Mouse (Mus musculus) right cerebral cortex, adult 2 months (tissue): ENCODE results near the gene AI597479.

Experiments used
- DNase-seq, 2 experiments: peaks; one replicate each; pipeline ENCODE4 v3.0.0; 2021 to 2022; ENCODE audit warnings: low spot score in 2 of 2

The AI597479 gene

GRCm38 (mm10) chr1:43098031-43098984 is at the start of gene AI597479, which contains the start of gene Tgfbrap1:
Gene AI597479 (plus strand): TSS chr1:43098710.
Gene Tgfbrap1 (minus strand): TSS chr1:43098637.
- DNase-seq, result peak; percentile 94 to 95

DNA sequence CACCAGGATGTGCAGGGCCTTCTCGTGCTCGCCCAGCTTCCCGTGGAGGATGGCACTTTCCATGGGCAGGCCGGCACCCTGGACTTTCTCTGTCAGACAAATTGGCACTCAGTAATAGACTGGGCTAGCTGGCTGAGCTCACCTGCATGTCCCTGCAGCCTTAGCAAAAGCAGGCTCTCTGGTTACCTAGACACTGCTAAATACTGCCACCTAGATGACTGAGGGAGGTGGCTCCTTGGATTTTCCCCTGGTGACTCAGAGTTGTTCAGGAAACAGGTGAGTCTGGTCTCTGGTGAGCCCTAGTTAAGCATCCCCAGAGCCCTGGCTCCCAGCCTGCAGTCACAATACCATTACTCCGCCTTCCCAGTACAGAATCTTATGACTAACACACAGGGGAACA is 46.6 kb upstream of the AI597479 start:
- DNase-seq, result peak in 1 of 2 experiments; percentile 19

DNA sequence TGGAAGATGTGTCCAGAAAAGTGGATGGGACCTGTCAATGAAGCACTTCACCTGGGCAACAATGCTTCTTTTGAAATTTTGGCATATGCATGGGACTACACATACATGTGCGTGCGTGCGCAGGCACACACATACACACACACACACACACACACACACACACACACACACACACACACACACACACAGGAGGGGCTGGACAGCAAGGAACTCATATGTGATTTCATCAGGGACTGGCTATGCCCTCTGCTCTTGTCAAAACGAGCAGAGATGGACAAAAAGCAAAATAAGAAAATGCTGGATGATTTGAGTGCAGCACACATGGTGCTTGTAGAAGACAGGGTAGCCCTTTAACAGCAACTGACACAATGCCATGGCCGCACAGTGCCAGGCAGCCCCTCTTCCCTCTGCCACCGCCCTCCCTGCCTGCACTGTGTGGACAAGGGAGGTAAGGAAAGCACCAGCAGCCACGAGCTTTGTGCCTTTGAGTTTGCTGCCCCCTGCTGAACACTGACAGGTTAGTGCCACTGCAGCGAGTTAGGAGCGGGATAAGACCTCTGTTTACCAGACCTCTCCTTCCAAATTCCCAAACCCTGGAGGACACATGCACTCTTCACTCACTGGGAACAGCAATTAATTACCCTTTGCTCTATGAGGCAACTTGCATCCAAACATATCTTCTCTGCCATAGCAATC is 32.7 kb upstream of the AI597479 start:
- peak; percentile 83 to 88 for DNase-seq

- no peak for DNase-seq
Measured at GRCm38 (mm10) chr1:43066573-43066972, 31.9 kb upstream of the AI597479 start.

DNA sequence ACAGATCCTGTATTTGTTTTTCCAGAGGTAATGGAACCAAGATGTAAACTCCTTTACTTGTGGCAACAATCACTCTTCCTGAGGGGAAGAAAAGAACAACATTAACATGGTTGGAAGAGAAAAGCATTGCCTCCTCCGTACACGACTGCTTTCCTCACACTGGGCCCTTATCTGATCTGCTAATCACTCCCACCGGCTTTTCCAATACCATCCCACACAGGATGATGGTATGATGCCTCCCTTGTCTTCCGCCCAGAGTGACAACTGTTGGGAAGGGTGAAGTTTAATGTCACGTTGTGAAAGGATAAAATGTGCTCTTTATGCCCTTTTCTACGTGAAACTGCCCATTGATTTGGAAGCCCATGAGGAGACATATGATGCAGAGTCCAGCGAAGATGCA is 31.0 kb upstream of the AI597479 start:
- no peak for DNase-seq

- DNase-seq, result no peak
Measured at GRCm38 (mm10) chr1:43070726-43071125, 27.8 kb upstream of the AI597479 start.

DNA sequence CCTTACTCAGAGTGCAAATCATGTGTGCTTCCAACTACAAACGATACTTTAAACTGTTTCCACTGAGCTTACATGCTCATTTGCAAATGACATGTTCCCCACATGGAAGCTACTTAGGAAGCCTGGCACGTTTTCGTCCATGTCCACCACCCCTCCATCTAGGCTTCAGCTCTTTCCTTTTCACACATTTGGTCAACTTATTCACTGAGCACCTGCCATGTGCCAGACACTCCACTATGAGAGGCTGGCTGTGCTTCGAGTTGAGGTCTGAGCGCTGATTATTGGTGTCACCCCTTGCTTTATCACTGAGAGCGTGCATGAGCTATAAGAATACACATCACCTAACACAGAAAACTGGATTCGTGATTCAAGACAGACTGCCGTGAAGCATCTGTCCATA is 26.5 kb upstream of the AI597479 start:
- DNase-seq, result no peak

- DNase-seq, result no peak
Measured at GRCm38 (mm10) chr1:43072561-43072960, 25.9 kb upstream of the AI597479 start.

DNA sequence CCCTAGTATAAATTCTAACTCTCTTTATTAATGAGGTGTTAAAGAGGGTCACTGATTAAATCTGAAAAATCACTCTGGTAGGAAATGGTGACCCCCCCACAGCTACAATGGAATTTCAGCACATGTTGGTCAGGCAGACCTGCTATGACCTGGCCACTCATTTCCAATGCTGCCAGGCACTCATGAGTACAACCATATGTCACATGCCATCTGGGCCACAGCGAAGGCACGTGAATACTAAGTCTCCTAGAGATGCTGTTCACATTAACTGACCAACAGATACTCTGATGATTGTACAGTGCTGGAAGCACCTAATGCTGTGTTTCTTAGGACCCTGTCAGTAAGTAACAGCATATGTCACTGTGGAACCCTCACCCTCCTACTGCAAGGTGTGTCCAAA is 23.7 kb upstream of the AI597479 start:
- no peak for DNase-seq

DNA sequence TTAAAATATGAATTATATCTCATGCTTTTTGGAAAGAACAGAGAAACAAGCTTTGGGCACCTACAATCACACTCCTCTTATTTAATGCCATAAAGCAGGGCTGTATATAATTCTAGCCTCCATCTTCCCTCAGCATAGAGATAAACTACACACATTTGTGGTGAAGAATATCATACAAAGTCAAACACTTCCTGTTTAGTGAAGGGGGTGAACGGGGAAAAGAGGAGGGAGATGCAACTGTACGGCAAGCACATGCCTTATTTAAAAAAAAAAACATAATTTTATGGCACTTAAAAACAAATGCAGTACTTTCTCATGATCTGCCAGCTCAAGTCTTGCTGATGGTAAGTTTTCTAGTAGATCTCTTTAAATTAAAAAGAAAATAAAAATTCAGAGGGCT is 20.4 kb upstream of the AI597479 start:
- no peak for DNase-seq

GRCm38 (mm10) chr1:43082946-43083345 is 15.6 kb upstream of the AI597479 start:
- DNase-seq, result no peak

GRCm38 (mm10) chr1:43090418-43090817 is 8.1 kb upstream of the AI597479 start:
- DNase-seq, result no peak

- no peak for DNase-seq
Measured at GRCm38 (mm10) chr1:43091306-43092055, 7.0 kb upstream of the AI597479 start.

DNA sequence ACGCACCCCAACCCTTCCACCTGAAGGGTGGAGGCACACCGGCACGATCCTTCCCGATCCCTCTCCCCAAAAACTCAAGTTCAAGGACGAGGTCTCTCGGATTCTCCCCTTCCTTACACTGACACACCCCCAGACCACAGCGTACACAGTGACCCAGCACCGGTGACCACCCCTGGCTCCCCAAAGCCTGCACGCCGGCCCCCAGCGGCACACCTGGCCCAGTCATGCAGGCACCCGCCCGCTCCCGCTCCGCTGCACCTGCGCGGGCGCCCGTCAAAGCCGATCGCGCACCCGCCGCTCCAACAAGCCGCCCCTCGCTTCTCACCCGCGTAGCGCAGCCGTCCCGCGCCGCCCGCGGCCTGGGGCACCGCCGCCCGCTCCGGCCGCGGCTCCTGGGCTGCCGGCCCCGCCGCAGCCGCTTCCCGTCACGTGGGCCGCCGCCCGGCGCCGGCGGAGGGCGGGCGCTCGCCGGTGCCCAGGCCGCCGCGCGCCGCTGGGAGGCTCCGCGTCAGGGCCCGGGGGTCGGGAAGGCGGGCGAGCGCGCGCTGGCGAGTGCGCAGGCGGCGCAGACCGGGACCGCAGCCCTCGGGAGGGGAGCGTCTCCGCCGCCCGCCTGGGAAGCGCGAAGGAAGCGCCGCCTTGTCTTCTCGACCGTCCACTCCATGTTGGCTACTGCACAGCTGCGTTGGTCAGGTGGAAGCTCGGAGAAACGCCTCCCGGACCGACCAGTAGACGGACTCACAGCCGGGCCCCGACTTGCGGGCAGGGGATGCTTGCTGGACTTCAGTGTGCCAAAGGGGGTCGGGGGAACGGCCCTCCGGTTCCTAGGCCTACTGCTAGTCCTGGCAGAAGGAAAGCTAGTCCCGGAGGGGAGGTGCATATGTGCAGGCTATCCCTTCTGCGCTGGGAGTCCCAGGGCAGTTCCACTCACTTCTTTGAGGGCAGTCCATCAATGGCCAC is 6.2 kb upstream of the AI597479 start:
- peak; percentile 60 to 76 for DNase-seq

GRCm38 (mm10) chr1:43094206-43094605 is 4.3 kb upstream of the AI597479 start:
- DNase-seq, result no peak

DNA sequence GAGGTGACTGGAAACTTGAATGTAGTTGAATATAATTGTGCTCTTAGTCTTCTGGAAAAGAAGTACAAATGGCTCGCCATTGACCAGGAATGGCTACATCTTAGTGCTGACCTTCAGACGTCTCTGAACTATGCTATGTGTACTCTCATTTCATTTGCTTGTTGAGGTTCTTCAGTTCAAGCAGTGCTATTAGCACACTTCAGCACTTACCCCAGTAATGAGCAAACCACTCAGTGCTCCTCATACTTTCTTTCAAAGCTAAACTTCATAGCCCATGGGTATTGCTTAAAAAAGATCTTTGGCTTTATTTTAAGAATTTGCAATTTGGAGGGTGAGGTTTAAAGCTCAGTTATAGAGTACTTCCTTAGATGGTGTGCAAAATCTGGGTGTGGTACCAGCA is 10.2 kb downstream of the AI597479 start:
- DNase-seq, result no peak

GRCm38 (mm10) chr1:43110556-43110955 is 12.0 kb downstream of the AI597479 start:
- DNase-seq, result no peak

- peak; percentile 73 to 74 for DNase-seq
Measured at GRCm38 (mm10) chr1:43112882-43113281, 14.4 kb downstream of the AI597479 start.

DNA sequence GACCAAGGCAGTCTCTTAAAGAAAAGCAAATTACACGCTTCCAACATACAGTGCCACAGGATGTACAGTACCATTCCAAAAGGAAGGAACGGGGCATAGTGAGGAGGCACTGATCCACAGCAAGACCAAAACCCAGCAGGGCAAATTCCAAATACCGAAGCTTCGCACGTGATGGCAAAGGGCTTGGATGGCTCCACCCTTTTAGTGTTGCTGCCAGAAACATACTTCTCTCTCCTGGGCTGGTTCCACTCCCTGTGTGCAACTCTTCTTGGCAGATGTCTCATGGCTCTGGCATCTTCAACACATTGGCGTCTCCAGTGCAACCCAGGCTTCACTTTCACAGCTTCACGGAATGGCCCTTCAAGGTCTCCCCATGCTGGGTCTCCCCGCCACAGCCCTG is 18.9 kb downstream of the AI597479 start:
- no peak for DNase-seq

GRCm38 (mm10) chr1:43120950-43121349 is 22.4 kb downstream of the AI597479 start:
- DNase-seq, result no peak

GRCm38 (mm10) chr1:43122616-43123015 is 24.1 kb downstream of the AI597479 start:
- DNase-seq, result no peak
